Mouse (Mus musculus) liver, embryonic 14.5 days (tissue): ENCODE results near the gene Was.

Experiments
- CTCF ChIP-seq: IDR thresholded peaks from 2 replicates; pipeline ENCODE4 v1.5.1; 2016; ENCODE audit warnings: antibody characterized with exemption, low read depth, control low read depth
- EP300 ChIP-seq: IDR thresholded peaks from 2 replicates; pipeline ENCODE4 v1.6.1; 2016; ENCODE audit warnings: antibody characterized with exemption, low read depth

- TF ChIP-seq CTCF (no peak), EP300 (no peak)
These were observed 5.2 kb upstream of the Was start for GRCm38 (mm10) chrX:8095546-8095945.
